ENCODE assay signal across 9 mouse cellular contexts in genomic region chr1:136661939-136662563, GRCm38 (mm10). TPM values are rescaled to one million over a fixed set of nuclear protein-coding genes. Genes with fewer than 3 reads are reported as not detected.
DNase-seq lines count a peak whose midpoint lies in the region; ATAC-seq and TF ChIP-seq lines count a peak whose summit lies in the region.
"Had no signal": no experiment of that assay in that cellular context is flagged by ENCODE, and none has a peak within 500 bp of the region (broad histone marks: within the 10 kb centered on the region; RNA-seq: fewer than 3 reads in every experiment).

No protein-coding gene starts in this region.

- H3K36me3 ChIP-seq in hindbrain, postnatal 0 days (ENCODE audit: insufficient read depth, low read length), result no peaks in the 10 kb centered on the region
- no peaks in the 10 kb centered on the region for H3K36me3 ChIP-seq in midbrain, embryonic 16.5 days (ENCODE audit: control insufficient read depth, insufficient read depth, low read length)

- TF ChIP-seq POLR2A in cortical plate, adult 2 months (IDR thresholded peaks at IDR 0.05; ENCODE audit: extremely low read depth, insufficient read depth, low read length), result no peak

- H3K4me3 ChIP-seq in cortical plate, adult 2 months (ENCODE audit: insufficient read depth, low read length), result no peak overlapping the region
- H3K4me3 ChIP-seq in hindbrain, postnatal 0 days (ENCODE audit: low read length), result no peak overlapping the region
- H3K4me3 ChIP-seq in midbrain, embryonic 16.5 days (ENCODE audit: low read depth, low read length), result no peak overlapping the region

- whole genome bisulfite sequencing in hindbrain, postnatal 0 days, result 22% methylated on average over 10 of the region's 10 CpGs
- WGBS in midbrain, embryonic 16.5 days, result 16% methylated on average over 10 of the region's 10 CpGs

- H3K9me3 ChIP-seq in hindbrain, postnatal 0 days (ENCODE audit: low read length), result no peaks in the 10 kb centered on the region
- H3K9me3 ChIP-seq in midbrain, embryonic 16.5 days (replicated peaks; ENCODE audit: control insufficient read depth, low read length, poor library complexity, severe bottlenecking), result no peaks in the 10 kb centered on the region

- peaks cover 2% of the 10 kb centered on the region for H3K4me1 ChIP-seq in cortical plate, adult 2 months (ENCODE audit: control insufficient read depth, insufficient read depth, low read length)
- H3K4me1 ChIP-seq in hindbrain, postnatal 0 days (ENCODE audit: insufficient read depth, low read length), result no peaks in the 10 kb centered on the region
- peaks cover 3% of the 10 kb centered on the region; the same call in 1 of the 2 replicates for H3K4me1 ChIP-seq in midbrain, embryonic 16.5 days (ENCODE audit: control insufficient read depth, insufficient read depth, low read length)

- peak; percentile 54 for DNase-seq in layer of hippocampus, adult 11-12 months (ENCODE audit: low spot score)
- DNase-seq in layer of hippocampus, postnatal 36 days, result no peak
- DNase-seq in hindbrain, postnatal 0 days (ENCODE audit: low spot score), result peak; percentile 43
- DNase-seq in thymus, postnatal 10 days (ENCODE audit: low spot score in 2 of 2), result no peak
- no peak for DNase-seq in cerebellum, postnatal 36 days
- no peak for DNase-seq in frontal cortex, postnatal 14 days (ENCODE audit: low spot score in 2 of 2)
- DNase-seq: kidney, adult 11 months had no signal

- peak; percentile 54 for ATAC-seq in hindbrain, postnatal 0 days
- ATAC-seq in midbrain, embryonic 16.5 days, result peak; percentile 39; the same call in 1 of the 2 replicates

- H3K27me3 ChIP-seq in hindbrain, postnatal 0 days (ENCODE audit: insufficient read depth, low read length), result no peaks in the 10 kb centered on the region
- H3K27me3 ChIP-seq in midbrain, embryonic 16.5 days (ENCODE audit: control insufficient read depth, insufficient read depth, low read depth, low read length), result no peaks in the 10 kb centered on the region

- H3K9ac ChIP-seq in hindbrain, postnatal 0 days (replicated peaks; ENCODE audit: low read length), result 0 out of 2 replicates have a peak overlapping the region, but pooled peaks have one; percentile 21
- no peak overlapping the region for H3K9ac ChIP-seq in midbrain, embryonic 16.5 days (ENCODE audit: low read depth, low read length)

- TF ChIP-seq CTCF in cortical plate, adult 2 months (IDR thresholded peaks at IDR 0.05; ENCODE audit: extremely low read depth, insufficient read depth, low read length), result no peak
- TF ChIP-seq CTCF in hindbrain, postnatal 0 days (IDR thresholded peaks at IDR 0.05; ENCODE audit: low read depth), result no peak

- peak overlapping the region; percentile 74 for H3K27ac ChIP-seq in cortical plate, adult 2 months (ENCODE audit: insufficient read depth, low read length)
- H3K27ac ChIP-seq in hindbrain, postnatal 0 days, result no peak overlapping the region
- no peak overlapping the region for H3K27ac ChIP-seq in midbrain, embryonic 16.5 days (ENCODE audit: low read length)

- H3K4me2 ChIP-seq in hindbrain, postnatal 0 days (ENCODE audit: low read depth, low read length), result peak overlapping the region; percentile 19
- H3K4me2 ChIP-seq in midbrain, embryonic 16.5 days (ENCODE audit: low read length), result peak overlapping the region; percentile 17; the same call in 1 of the 2 replicates

RNA-seq across cellular contexts. Expression of gene Zfp281, which starts 37.4 kb away (rescaled TPM):
- 10 to 100 TPM; 33.3 to 34.5 TPM for total RNA-seq in layer of hippocampus, postnatal 36 days (2021)
- polyA plus RNA-seq in cortical plate, adult 2 months (2012; rRNA removed), result 12.9 and 13.4 TPM in 2 replicates
- 22.3 and 25.7 TPM in 2 replicates for total RNA-seq in hindbrain, postnatal 0 days (2014; rRNA removed)
- 17.2 and 19.5 TPM in 2 replicates for polyA plus RNA-seq in hindbrain, postnatal 0 days (2015; fragmentation: Nextera tagmentation; extraction: Ambion mirVana)
- 20.8 and 24.5 TPM in 2 replicates for polyA plus RNA-seq in midbrain, embryonic 16.5 days (2015; fragmentation: Nextera tagmentation; extraction: Ambion mirVana)

Comparison
In these comparisons a context has a peak if more than half of its experiments do, and no peak if none do; other contexts are left out.
1. DNase-seq: peak in layer of hippocampus, adult 11-12 months (single experiment) and hindbrain, postnatal 0 days (single experiment); none in layer of hippocampus, postnatal 36 days (0 of 2), thymus, postnatal 10 days (0 of 2), cerebellum, postnatal 36 days (0 of 2) and frontal cortex, postnatal 14 days (0 of 2).